Mouse (Mus musculus): ENCODE results near the gene Tenm4. TPM values are rescaled to one million over a fixed set of nuclear protein-coding genes. Genes with fewer than 3 reads are reported as not detected.

The Tenm4 gene
- polyA plus RNA-seq, 1 experiment from 2014 or later = 14.3 TPM

- ATAC-seq = peak; percentile 100
- Histone ChIP-seq H3K9me3 (ENCODE audit: control insufficient read depth, low read length) (no peaks in the 10 kb centered on the region), H3K4me3 (ENCODE audit: low read length) (peak within 1 kb of the TSS; percentile 71), H3K4me2 (ENCODE audit: low read depth, low read length) (peak within 1 kb of the TSS; percentile 80), H3K27me3 (replicated peaks; ENCODE audit: control insufficient read depth, insufficient read depth, low read length) (no peaks in the 10 kb centered on the region), H3K9ac (ENCODE audit: low read depth, low read length) (peak within 1 kb of the TSS; percentile 85), H3K4me1 (ENCODE audit: control insufficient read depth, insufficient read depth, low read length) (peaks cover 3% of the 10 kb centered on the region; the same call in 1 of the 2 replicates), H3K27ac (ENCODE audit: low read length) (peak within 1 kb of the TSS; percentile 92), H3K36me3 (ENCODE audit: control insufficient read depth, insufficient read depth, low read length) (no peaks in the 10 kb centered on the region)
- under 1% methylated on average over 62 of the region's 62 CpGs for WGBS
These were observed 780.4 kb downstream of the Tenm4 start, which contains the start of gene Nars2 for GRCm38 (mm10) chr7:96951281-96952051. Gene Nars2, plus strand, starts transcription at chr7:96951505.

GRCm38 (mm10) chr7:96952094-96952493 is 781.0 kb downstream of the Tenm4 start:
- H3K27ac ChIP-seq (ENCODE audit: low read length) = peak overlapping the region; percentile 92; the same call in 1 of the 2 replicates

GRCm38 (mm10) chr7:96959168-96959567 is 788.1 kb downstream of the Tenm4 start:
- Histone ChIP-seq H3K36me3 (ENCODE audit: control insufficient read depth, insufficient read depth, low read length) (no peaks in the 10 kb centered on the region; the same call in 1 of the 2 replicates), H3K9ac (ENCODE audit: low read depth, low read length) (no peak overlapping the region), H3K27ac (ENCODE audit: low read length) (no peak overlapping the region), H3K4me2 (ENCODE audit: low read depth, low read length) (no peak overlapping the region), H3K4me1 (ENCODE audit: control insufficient read depth, insufficient read depth, low read length) (no peaks in the 10 kb centered on the region), H3K9me3 (ENCODE audit: control insufficient read depth, low read length) (no peaks in the 10 kb centered on the region), H3K4me3 (ENCODE audit: low read length) (no peak overlapping the region), H3K27me3 (replicated peaks; ENCODE audit: control insufficient read depth, insufficient read depth, low read length) (no peaks in the 10 kb centered on the region)
- no peak for ATAC-seq
- WGBS = 95% methylated on average over 5 of the region's 5 CpGs

More at GRCm38 (mm10) chr7:96952094-96952493, 781.0 kb downstream of the Tenm4 start:
- H3K27me3 ChIP-seq (replicated peaks; ENCODE audit: control insufficient read depth, insufficient read depth, low read length) = no peaks in the 10 kb centered on the region
- H3K36me3 ChIP-seq (ENCODE audit: control insufficient read depth, insufficient read depth, low read length) = no peaks in the 10 kb centered on the region
- peaks cover 3% of the 10 kb centered on the region; the same call in 1 of the 2 replicates for H3K4me1 ChIP-seq (ENCODE audit: control insufficient read depth, insufficient read depth, low read length)
- no peaks in the 10 kb centered on the region for H3K9me3 ChIP-seq (ENCODE audit: control insufficient read depth, low read length)
- 27% methylated on average over 5 of the region's 5 CpGs for WGBS
- H3K4me2 ChIP-seq (ENCODE audit: low read depth, low read length) = peak overlapping the region; percentile 80
- peak overlapping the region; percentile 71 for H3K4me3 ChIP-seq (ENCODE audit: low read length)
- ATAC-seq = no peak
- H3K9ac ChIP-seq (ENCODE audit: low read depth, low read length) = peak overlapping the region; percentile 85

MicroRNAs encoded within 50 kb of the gene (microRNA counts, 519-probe panel; counts per million panel counts)
- 2,272 counts per million, percentile 54 among the panel's probes with 10 or more counts for microRNA mmu-miR-708

Small RNA genes lying within 50 kb of the gene (microRNA-seq; reads per million reads assigned to microRNA genes)
- not detected for gene Mir6394
- 2,599 reads per million, percentile 81 among the genes with 10 or more reads in this experiment for gene Mir708

Data from intestine, embryonic 16.5 days (tissue).